ENCODE assay signal across 10 mouse cellular contexts in the genomic region with DNA sequence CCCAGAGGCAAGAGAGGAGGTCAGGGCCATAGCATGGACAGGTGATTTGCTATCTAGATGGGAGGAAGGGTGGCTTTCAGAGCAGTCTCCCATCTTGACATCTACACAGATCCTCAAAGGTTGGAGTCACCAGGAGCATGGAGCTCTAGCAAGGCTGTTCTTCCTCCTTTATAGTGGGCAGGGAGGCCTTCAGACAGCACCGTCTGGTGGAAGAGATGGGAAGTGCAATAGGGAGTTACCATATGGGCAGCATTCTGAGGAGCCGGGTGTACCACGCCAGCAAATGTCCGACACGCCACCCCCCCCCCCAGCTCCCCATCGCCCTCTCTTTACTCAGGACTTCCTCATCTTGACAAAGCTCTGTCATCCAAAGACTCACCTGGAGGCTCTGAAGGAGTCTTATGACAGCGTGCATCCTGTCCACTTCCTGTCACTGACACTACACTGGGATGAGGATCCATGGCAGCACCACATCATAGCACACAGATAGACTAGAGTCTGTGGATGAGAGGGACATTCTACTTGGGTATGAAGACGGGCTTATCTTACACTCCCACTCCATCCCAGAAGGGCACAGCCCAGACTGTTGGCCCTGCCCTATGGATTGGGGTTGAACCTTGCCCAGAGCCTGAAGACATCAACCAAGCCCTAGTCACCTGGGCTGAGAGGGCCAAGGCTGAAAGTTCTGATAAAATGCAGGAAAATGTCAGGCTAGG. TPM values are rescaled to one million over a fixed set of nuclear protein-coding genes. Genes with fewer than 3 reads are reported as not detected.
DNase-seq lines count a peak whose midpoint lies in the region; ATAC-seq lines count a peak whose summit lies in the region.
"Had no signal": no experiment of that assay in that cellular context is flagged by ENCODE, and none has a peak within 500 bp of the region (broad histone marks: within the 10 kb centered on the region; RNA-seq: fewer than 3 reads in every experiment).

No protein-coding gene starts in this region.

- no peak overlapping the region for H3K9ac ChIP-seq in intestine, embryonic 16.5 days (ENCODE audit: low read depth, low read length)
- peak overlapping the region; percentile 14; the same call in 1 of the 2 replicates for H3K9ac ChIP-seq in midbrain, embryonic 13.5 days (replicated peaks)
- H3K9ac ChIP-seq: neural tube, embryonic 13.5 days had no signal

- H3K36me3 ChIP-seq in intestine, embryonic 16.5 days (ENCODE audit: control insufficient read depth, insufficient read depth, low read length) = no peaks in the 10 kb centered on the region
- no peaks in the 10 kb centered on the region for H3K36me3 ChIP-seq in midbrain, embryonic 13.5 days
- H3K36me3 ChIP-seq: neural tube, embryonic 13.5 days had no signal

- no peaks in the 10 kb centered on the region for H3K9me3 ChIP-seq in intestine, embryonic 16.5 days (ENCODE audit: control insufficient read depth, low read length)
- H3K9me3 ChIP-seq in midbrain, embryonic 13.5 days = no peaks in the 10 kb centered on the region
- H3K9me3 ChIP-seq: neural tube, embryonic 13.5 days had no signal

- H3K4me1 ChIP-seq in intestine, embryonic 16.5 days (ENCODE audit: control insufficient read depth, insufficient read depth, low read length) = peaks cover 9% of the 10 kb centered on the region; the same call in 1 of the 2 replicates
- H3K4me1 ChIP-seq in midbrain, embryonic 13.5 days (replicated peaks) = peaks cover 50% of the 10 kb centered on the region

- peak; percentile 65 for ATAC-seq in intestine, embryonic 16.5 days
- ATAC-seq in midbrain, embryonic 13.5 days = no peak
- ATAC-seq in activated CD4-positive, CD25-positive, alpha-beta regulatory T cell, adult 4 months = no peak

- H3K27ac ChIP-seq in intestine, embryonic 16.5 days (ENCODE audit: low read length) = no peak overlapping the region
- H3K27ac ChIP-seq in midbrain, embryonic 13.5 days = no peak overlapping the region

- DNase-seq in ovary, postnatal 14 days (ENCODE audit: low spot score) = peak; percentile 75
- no peak for DNase-seq in ovary, postnatal 36 days (ENCODE audit: low spot score)
- DNase-seq in adrenal gland, adult 18-20 months (ENCODE audit: low spot score in 2 of 2) = peak; percentile 62 to 64
- DNase-seq in embryo, embryonic 10 days (ENCODE audit: low spot score) = peak; percentile 79
- DNase-seq in left cerebral cortex, postnatal 4 days = peak; percentile 80

- no peak overlapping the region for H3K4me3 ChIP-seq in intestine, embryonic 16.5 days (ENCODE audit: low read length)
- no peak overlapping the region for H3K4me3 ChIP-seq in midbrain, embryonic 13.5 days (replicated peaks)
- H3K4me3 ChIP-seq: neural tube, embryonic 13.5 days had no signal

- H3K27me3 ChIP-seq in intestine, embryonic 16.5 days (replicated peaks; ENCODE audit: control insufficient read depth, insufficient read depth, low read length) = 0 out of 2 replicates have a peak, but pooled peaks cover 2% of the 10 kb centered on the region
- H3K27me3 ChIP-seq in midbrain, embryonic 13.5 days = peaks cover 6% of the 10 kb centered on the region; the same call in 1 of the 2 replicates
- H3K27me3 ChIP-seq: neural tube, embryonic 13.5 days had no signal

- no peak overlapping the region for H3K4me2 ChIP-seq in intestine, embryonic 16.5 days (ENCODE audit: low read depth, low read length)
- no peak overlapping the region for H3K4me2 ChIP-seq in midbrain, embryonic 13.5 days (replicated peaks)
- H3K4me2 ChIP-seq: neural tube, embryonic 13.5 days had no signal

- intact Hi-C loops in left cerebral cortex, postnatal 4 days (cut with DNase I) = loop anchor here (5.0 to 10.0 kb wide), 4 partner anchors 84 to 286 kb away; a partner anchor contains a TSS

- 23% methylated on average over 8 of the region's 8 CpGs for WGBS in intestine, embryonic 16.5 days
- WGBS in midbrain, embryonic 13.5 days = 21% methylated on average over 8 of the region's 8 CpGs

RNA-seq across cellular contexts. Expression of a gene that starts 6.8 kb away (rescaled TPM):
- total RNA-seq in adrenal gland, adult 18-20 months (2021) = not detected
- polyA plus RNA-seq in intestine, embryonic 16.5 days (2015; fragmentation: Nextera tagmentation; extraction: Ambion mirVana) = not detected in 2 replicates
- not detected for total RNA-seq in left cerebral cortex, postnatal 4 days (2021)
- 0.09 TPM in 1 of 2 replicates, not detected in the other for polyA plus RNA-seq in midbrain, embryonic 13.5 days (2015; fragmentation: Nextera tagmentation; extraction: Ambion mirVana)
- polyA plus RNA-seq in activated CD4-positive, CD25-positive, alpha-beta regulatory T cell, adult 4 months (2017; shearing (Covaris generic)) = not detected
- polyA plus RNA-seq: frontal cortex, adult 2 months; neural tube, embryonic 13.5 days had no signal

RNA-seq across cellular contexts. Expression of a gene that starts 24.1 kb away (rescaled TPM):
- total RNA-seq in adrenal gland, adult 18-20 months (2021) = 10 to 100 TPM; 20.6 to 21.2 TPM
- 4.1 TPM in 2 replicates for polyA plus RNA-seq in intestine, embryonic 16.5 days (2015; fragmentation: Nextera tagmentation; extraction: Ambion mirVana)
- 10 to 100 TPM; 53.8 to 54.4 TPM for total RNA-seq in left cerebral cortex, postnatal 4 days (2021)
- polyA plus RNA-seq in midbrain, embryonic 13.5 days (2015; fragmentation: Nextera tagmentation; extraction: Ambion mirVana) = 10.1 and 11.9 TPM in 2 replicates
- polyA plus RNA-seq in activated CD4-positive, CD25-positive, alpha-beta regulatory T cell, adult 4 months (2017; shearing (Covaris generic)) = 1 to 10 TPM; 1.7 to 2.7 TPM

RNA-seq across cellular contexts. Expression of a gene that starts 37.6 kb away (rescaled TPM):
- 10 to 100 TPM; 41.8 to 44.1 TPM for total RNA-seq in adrenal gland, adult 18-20 months (2021)
- polyA plus RNA-seq in intestine, embryonic 16.5 days (2015; fragmentation: Nextera tagmentation; extraction: Ambion mirVana) = 90.8 and 107 TPM in 2 replicates
- total RNA-seq in left cerebral cortex, postnatal 4 days (2021) = 10 to 100 TPM; 59.3 to 62.3 TPM
- polyA plus RNA-seq in midbrain, embryonic 13.5 days (2015; fragmentation: Nextera tagmentation; extraction: Ambion mirVana) = 100 and 115 TPM in 2 replicates
- 10 to 100 TPM; 27.7 to 46.5 TPM for polyA plus RNA-seq in activated CD4-positive, CD25-positive, alpha-beta regulatory T cell, adult 4 months (2017; shearing (Covaris generic))

RNA-seq across cellular contexts. Expression of a gene that starts 37.7 kb away (rescaled TPM):
- total RNA-seq in adrenal gland, adult 18-20 months (2021) = 100 to 1,000 TPM; 114 to 143 TPM
- 419 and 484 TPM in 2 replicates for polyA plus RNA-seq in intestine, embryonic 16.5 days (2015; fragmentation: Nextera tagmentation; extraction: Ambion mirVana)
- 100 to 1,000 TPM; 158 to 160 TPM for total RNA-seq in left cerebral cortex, postnatal 4 days (2021)
- 519 and 564 TPM in 2 replicates for polyA plus RNA-seq in midbrain, embryonic 13.5 days (2015; fragmentation: Nextera tagmentation; extraction: Ambion mirVana)
- polyA plus RNA-seq in activated CD4-positive, CD25-positive, alpha-beta regulatory T cell, adult 4 months (2017; shearing (Covaris generic)) = 100 to 1,000 TPM; 186 to 213 TPM

RNA-seq across cellular contexts. Expression of a gene that starts 47.3 kb away (rescaled TPM):
- not detected for total RNA-seq in adrenal gland, adult 18-20 months (2021)
- 1.7 TPM in 1 of 2 replicates, not detected in the other for polyA plus RNA-seq in intestine, embryonic 16.5 days (2015; fragmentation: Nextera tagmentation; extraction: Ambion mirVana)
- total RNA-seq in left cerebral cortex, postnatal 4 days (2021) = not detected
- not detected in 2 replicates for polyA plus RNA-seq in midbrain, embryonic 13.5 days (2015; fragmentation: Nextera tagmentation; extraction: Ambion mirVana)
- not detected for polyA plus RNA-seq in activated CD4-positive, CD25-positive, alpha-beta regulatory T cell, adult 4 months (2017; shearing (Covaris generic))
- polyA plus RNA-seq: frontal cortex, adult 2 months had no signal
